Mouse (Mus musculus) kidney, postnatal 4 days (tissue): ENCODE data around the gene Adm.

Source experiments
- DNase-seq, 2 experiments: peaks; one replicate each; pipeline ENCODE4 v3.0.0; 2021; ENCODE audit warnings: mixed read lengths in 2 of 2

Gene Adm

GRCm38 (mm10) chr7:110668247-110668646 is 40.8 kb downstream of the Adm start:
- peak; percentile 55 to 65 for DNase-seq

- peak in 1 of 2 experiments; percentile 33 for DNase-seq
Measured at GRCm38 (mm10) chr7:110668756-110669155, 41.3 kb downstream of the Adm start.

DNA sequence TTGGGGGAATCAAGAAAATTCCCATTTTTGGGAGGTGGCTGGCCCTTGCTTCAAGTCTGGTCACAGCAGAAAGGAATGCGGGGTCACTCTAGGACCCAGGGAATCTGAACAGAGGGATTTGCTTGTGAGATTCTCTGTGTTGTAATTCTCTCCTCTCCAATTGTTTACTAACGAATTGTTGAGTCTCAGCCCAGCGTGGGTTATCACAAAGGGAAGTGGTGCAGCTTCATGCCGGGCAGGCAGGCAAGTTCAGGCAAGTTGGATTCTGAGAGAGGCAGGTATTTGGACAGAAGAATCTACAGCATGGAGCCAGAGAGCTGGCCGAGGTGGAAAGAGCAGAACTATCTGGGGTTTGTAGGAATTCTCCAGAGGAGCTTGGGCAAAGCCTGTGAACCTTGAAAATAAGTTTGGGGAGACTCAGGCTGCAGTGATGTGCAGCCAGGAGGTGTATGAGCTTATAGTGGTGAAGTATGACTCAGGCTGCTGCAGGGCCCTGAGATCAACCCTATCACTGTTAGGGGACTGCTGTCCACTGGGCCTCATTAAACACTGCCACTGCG is 43.7 kb downstream of the Adm start:
- DNase-seq: no peak
